Mouse (Mus musculus) erythroblast, embryonic 14.5 days (primary cell): ENCODE results near the gene Map2k6.

ENCODE experiments used
- GATA1 ChIP-seq: IDR thresholded peaks from 2 replicates; pipeline ENCODE4 v1.6.1; 2012; ENCODE audit warnings: low read length, inconsistent platforms, mixed read lengths
- TAL1 ChIP-seq: IDR thresholded peaks from 3 replicates; pipeline ENCODE4 v1.6.1; 2012; ENCODE audit warnings: low read length, inconsistent platforms, mixed read lengths

DNA sequence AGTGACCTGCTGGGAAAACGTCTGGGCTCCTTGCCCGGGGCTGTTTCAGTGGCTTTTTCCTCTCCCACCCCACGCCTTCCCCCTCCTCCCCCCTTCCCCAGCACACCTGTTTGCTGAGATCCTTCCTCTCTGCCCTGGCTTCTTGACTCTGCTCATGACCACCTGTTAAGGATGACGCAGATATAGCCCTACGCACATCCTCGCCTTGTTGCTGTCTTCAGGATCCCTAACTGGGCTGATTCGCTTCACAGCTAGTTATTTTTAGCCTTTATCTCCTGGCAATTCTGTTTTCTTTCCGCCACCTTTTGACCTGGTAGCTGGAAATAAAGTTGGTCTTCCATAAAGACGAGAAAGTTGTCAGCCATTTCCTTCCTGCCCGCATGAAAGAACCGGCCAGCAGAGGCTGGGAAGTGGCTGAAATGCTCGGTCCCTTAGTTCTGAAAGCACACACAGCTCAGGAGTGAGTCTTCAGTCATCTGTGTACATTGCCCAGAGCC lies 152.6 kb downstream of the Map2k6 start:
- no peak for TF ChIP-seq TAL1
- TF ChIP-seq GATA1: no peak
